Mouse (Mus musculus): Measurements from ENCODE around the gene Opn1mw. TPM values are rescaled to one million over a fixed set of nuclear protein-coding genes. Genes with fewer than 3 reads are reported as not detected.
A peak's percentile ranks its signal among the peaks of the same experiment; 100 is the strongest.
"Not testable (repeated sequence)": the region's sequence is repeated elsewhere in the genome, so short reads cannot be mapped to it uniquely, and the experiment has no call there.

The Opn1mw gene
- polyA plus RNA-seq, 1 experiment = not detected

GRCm38 (mm10) chrX:74115511-74115910, 11.8 kb upstream of the Opn1mw start:
- H3K4me3 ChIP-seq (replicated peaks; ENCODE audit: extremely low read depth, low read depth, low read length) = peak overlapping the region; percentile 74
- no peak for TF ChIP-seq POLR2A (IDR thresholded peaks at IDR 0.05; ENCODE audit: borderline replicate concordance, extremely low read depth, low read depth, low read length)
- TF ChIP-seq CTCF (IDR thresholded peaks at IDR 0.05; ENCODE audit: insufficient read depth, low read length) = peak; percentile 49
- WGBS = 31% methylated on average over 10 of the region's 10 CpGs
- H3K4me1 ChIP-seq (ENCODE audit: control insufficient read depth, insufficient read depth, low read length) = no peaks in the 10 kb centered on the region
- peak; percentile 42 for DNase-seq

DNA sequence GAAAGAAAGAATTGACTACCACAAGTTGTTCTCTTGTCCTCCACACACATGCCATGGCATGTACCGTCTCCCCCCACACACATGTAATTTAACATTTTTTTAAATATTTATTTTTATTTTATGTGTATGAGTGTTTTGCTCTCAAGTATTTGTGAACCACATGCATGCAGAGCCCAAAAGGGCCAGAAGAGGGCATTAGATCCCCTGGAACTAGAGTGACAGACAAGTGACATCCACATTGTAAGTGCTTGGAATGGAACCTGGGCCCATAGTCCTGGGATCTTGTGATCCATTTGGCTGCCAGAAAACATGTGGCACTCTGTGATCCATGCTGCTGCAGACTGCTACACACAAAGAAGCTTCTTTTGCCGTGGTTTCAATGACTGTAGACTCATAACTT, 2.3 kb upstream of the Opn1mw start:
- Histone ChIP-seq H3K4me1 (ENCODE audit: control insufficient read depth, insufficient read depth, low read length) (no peaks in the 10 kb centered on the region), H3K4me3 (replicated peaks; ENCODE audit: extremely low read depth, low read depth, low read length) (no peak overlapping the region)
- peak; percentile 15 for DNase-seq
- TF ChIP-seq CTCF (IDR thresholded peaks at IDR 0.05; ENCODE audit: insufficient read depth, low read length) = no peak
- TF ChIP-seq POLR2A (IDR thresholded peaks at IDR 0.05; ENCODE audit: borderline replicate concordance, extremely low read depth, low read depth, low read length) = no peak
- WGBS = 48% methylated on average over 2 of the region's 2 CpGs

DNA sequence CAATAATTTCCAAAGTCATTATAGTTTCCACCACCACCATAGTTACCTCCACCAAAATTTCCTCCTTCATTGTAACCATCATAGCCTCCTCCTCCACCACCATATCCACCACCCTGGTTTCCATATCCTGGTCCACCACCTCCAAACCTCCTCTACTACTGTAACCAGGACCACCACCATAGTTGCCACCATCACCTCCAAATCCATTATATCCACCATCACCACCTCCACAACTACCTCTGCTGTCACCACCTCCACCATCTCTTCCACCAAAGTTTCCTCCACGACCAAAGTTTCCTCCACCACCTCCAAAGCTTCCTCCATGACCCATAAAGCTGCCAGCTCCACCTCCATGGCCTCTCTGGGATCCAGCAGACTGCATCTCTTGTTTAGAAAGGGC, 8.0 kb downstream of the Opn1mw start, which contains the start of gene Mecp2:
Gene Mecp2, minus strand, starts transcription at position 101 of the 400 bp plus-strand sequence.
- H3K4me1 ChIP-seq (ENCODE audit: control insufficient read depth, insufficient read depth, low read length); H3K4me3 ChIP-seq (replicated peaks; ENCODE audit: extremely low read depth, low read depth, low read length); DNase-seq: not testable (repeated sequence)
- WGBS = 29% methylated on average over 1 of the region's 1 CpGs

GRCm38 (mm10) chrX:74167738-74168137, 40.5 kb downstream of the Opn1mw start, which contains the start of gene Tex28:
TSS of gene Tex28 (minus strand) at chrX:74167838.
- TF ChIP-seq CTCF (IDR thresholded peaks at IDR 0.05; ENCODE audit: insufficient read depth, low read length) (no peak), POLR2A (IDR thresholded peaks at IDR 0.05; ENCODE audit: borderline replicate concordance, extremely low read depth, low read depth, low read length) (no peak)
- Histone ChIP-seq H3K4me1 (ENCODE audit: control insufficient read depth, insufficient read depth, low read length) (no peaks in the 10 kb centered on the region), H3K4me3 (replicated peaks; ENCODE audit: extremely low read depth, low read depth, low read length) (no peak within 1 kb of the TSS)
- no peak for DNase-seq
- 95% methylated on average over 1 of the region's 1 CpGs for WGBS

- no peak for DNase-seq
- TF ChIP-seq POLR2A (IDR thresholded peaks at IDR 0.05; ENCODE audit: borderline replicate concordance, extremely low read depth, low read depth, low read length) = no peak
- no peak for TF ChIP-seq CTCF (IDR thresholded peaks at IDR 0.05; ENCODE audit: insufficient read depth, low read length)
- WGBS = 84% methylated on average over 17 of the region's 17 CpGs
- H3K4me3 ChIP-seq (replicated peaks; ENCODE audit: extremely low read depth, low read depth, low read length) = no peak within 1 kb of the TSS
- no peaks in the 10 kb centered on the region for H3K4me1 ChIP-seq (ENCODE audit: control insufficient read depth, insufficient read depth, low read length)
These were observed 49.7 kb downstream of the Opn1mw start, which contains the start of gene Tktl1 for GRCm38 (mm10) chrX:74176959-74177358. TSS of gene Tktl1 (plus strand) at chrX:74177259.

Other genes starting within 250 kb of the Opn1mw start
- gene Avpr2, start 235.4 kb upstream of the Opn1mw start, polyA plus RNA-seq (2012; rRNA removed) = not detected in 2 replicates
- 6.6 and 9.4 TPM in 2 replicates for gene L1cam, start 231.4 kb upstream of the Opn1mw start, polyA plus RNA-seq (2012; rRNA removed)
- gene Arhgap4, start 205.6 kb upstream of the Opn1mw start, polyA plus RNA-seq (2012; rRNA removed) = 27.8 and 39.0 TPM in 2 replicates
- gene Naa10, start 205.5 kb upstream of the Opn1mw start, polyA plus RNA-seq (2012; rRNA removed) = 33.3 and 42.6 TPM in 2 replicates
- 37.5 and 42.3 TPM in 2 replicates for gene Renbp, start 196.6 kb upstream of the Opn1mw start, polyA plus RNA-seq (2012; rRNA removed)
- 61.4 and 62.6 TPM in 2 replicates for gene Hcfc1, start 161.1 kb upstream of the Opn1mw start, polyA plus RNA-seq (2012; rRNA removed)
- 152 and 177 TPM in 2 replicates for gene Irak1, start 103.5 kb upstream of the Opn1mw start, polyA plus RNA-seq (2012; rRNA removed)
- gene Mecp2, start 7.9 kb downstream of the Opn1mw start, polyA plus RNA-seq (2012; rRNA removed) = 6.8 and 7.4 TPM in 2 replicates
- gene Tex28, start 40.4 kb downstream of the Opn1mw start, polyA plus RNA-seq (2012; rRNA removed) = not detected in 2 replicates
- gene Tktl1, start 49.8 kb downstream of the Opn1mw start, polyA plus RNA-seq (2012; rRNA removed) = not detected in 2 replicates
- 579 and 648 TPM in 2 replicates for gene Flna, start 122.4 kb downstream of the Opn1mw start, polyA plus RNA-seq (2012; rRNA removed)
- gene Emd, start 127.2 kb downstream of the Opn1mw start, polyA plus RNA-seq (2012; rRNA removed) = 63.1 and 63.9 TPM in 2 replicates
- gene Rpl10, start 143.3 kb downstream of the Opn1mw start, polyA plus RNA-seq (2012; rRNA removed) = 1,085 and 1,289 TPM in 2 replicates
- 99.6 and 108 TPM in 2 replicates for gene Taz, start 154.4 kb downstream of the Opn1mw start, polyA plus RNA-seq (2012; rRNA removed)
- 26.1 and 38.3 TPM in 2 replicates for gene Dnase1l1, start 154.9 kb downstream of the Opn1mw start, polyA plus RNA-seq (2012; rRNA removed)
- gene Atp6ap1, start 169.6 kb downstream of the Opn1mw start, polyA plus RNA-seq (2012; rRNA removed) = 413 and 452 TPM in 2 replicates
- gene Gdi1, start 177.5 kb downstream of the Opn1mw start, polyA plus RNA-seq (2012; rRNA removed) = 143 and 212 TPM in 2 replicates
- gene Fam50a, start 185.6 kb downstream of the Opn1mw start, polyA plus RNA-seq (2012; rRNA removed) = 11.1 and 12.9 TPM in 2 replicates
- 12.9 and 14.5 TPM in 2 replicates for gene Plxna3, start 201.6 kb downstream of the Opn1mw start, polyA plus RNA-seq (2012; rRNA removed)
- gene Lage3, start 226.2 kb downstream of the Opn1mw start, polyA plus RNA-seq (2012; rRNA removed) = 31.8 and 42.1 TPM in 2 replicates
- 25.6 and 32.0 TPM in 2 replicates for gene Ubl4a, start 245.8 kb downstream of the Opn1mw start, polyA plus RNA-seq (2012; rRNA removed)
- gene Slc10a3, start 245.9 kb downstream of the Opn1mw start, polyA plus RNA-seq (2012; rRNA removed) = 20.3 and 23.5 TPM in 2 replicates

Data from lung, adult 2 months (tissue).